Mouse (Mus musculus) forebrain, embryonic 16.5 days (tissue): Measurements from ENCODE around the gene Endou. TPM values are rescaled to one million over a fixed set of nuclear protein-coding genes. Genes with fewer than 3 reads are reported as not detected.

ENCODE experiments used
- ATAC-seq: fragments of 200-750 bp; cut with Nextera tagmentation; 2 replicates; pipeline ENCODE4 v1.8.0; 2017; ENCODE audit warnings: mild to moderate bottlenecking, moderate library complexity
- H3K27ac ChIP-seq: fragments of 300-500 bp; sonication (generic); 2 replicates; pipeline ENCODE4 v1.5.1; 2014; ENCODE audit warnings: low read length, control low read depth
- H3K27me3 ChIP-seq: fragments of 300-500 bp; sonication (generic); replicated peaks from 2 replicates; pipeline ENCODE4 v1.6.1; 2014; ENCODE audit warnings: low read length; ENCODE audit not compliant: control insufficient read depth, insufficient read depth
- H3K36me3 ChIP-seq: fragments of 300-500 bp; sonication (generic); 2 replicates; pipeline ENCODE4 v1.6.1; 2014; ENCODE audit not compliant: control insufficient read depth, insufficient read depth
- H3K4me1 ChIP-seq: fragments of 300-500 bp; sonication (generic); replicated peaks from 2 replicates; pipeline ENCODE4 v1.6.1; 2014; ENCODE audit warnings: low read length; ENCODE audit not compliant: control insufficient read depth, insufficient read depth
- H3K4me2 ChIP-seq: fragments of 300-500 bp; sonication (generic); 2 replicates; pipeline ENCODE4 v1.6.1; 2014; ENCODE audit warnings: mild to moderate bottlenecking, low read length, control low read depth
- H3K4me3 ChIP-seq: fragments of 300-500 bp; sonication (generic); replicated peaks from 2 replicates; pipeline ENCODE4 v1.5.1; 2014; ENCODE audit warnings: mild to moderate bottlenecking, low read length, control low read depth
- H3K9ac ChIP-seq: fragments of 300-500 bp; sonication (generic); replicated peaks from 2 replicates; pipeline ENCODE4 v1.6.1; 2014; ENCODE audit warnings: low read depth, low read length, control low read depth
- H3K9me3 ChIP-seq: fragments of 300-500 bp; sonication (generic); 2 replicates; pipeline ENCODE4 v1.6.1; 2016; ENCODE audit warnings: low read length; ENCODE audit not compliant: control insufficient read depth
- WGBS: fragments of 180-500 bp; shearing (Covaris S2); extraction: QIAGEN DNeasy Blood & Tissue Kit; methylation state at CpG from one replicate; pipeline ENCODE4 v1.1.7; 2014; 5-methylcytosine and 5-hydroxymethylcytosine counted together
- polyA plus RNA-seq: library from polyadenylated mRNA; unstranded; fragments of >200 nt; fragmentation: Nextera tagmentation; extraction: Ambion mirVana; gene quantifications from 2 replicates; pipeline ENCODE4 v1.2.1, GENCODE M21; 2015

Endou gene
- polyA plus RNA-seq, 1 experiment from 2014 or later = 0.18 TPM

- H3K4me2 ChIP-seq = no peak overlapping the region
- no peak for ATAC-seq
- WGBS = 87% methylated on average over 13 of the region's 13 CpGs
- no peak overlapping the region for H3K9ac ChIP-seq
- H3K27ac ChIP-seq = no peak overlapping the region
- H3K4me3 ChIP-seq = no peak overlapping the region
- no peaks in the 10 kb centered on the region for H3K36me3 ChIP-seq
- H3K9me3 ChIP-seq = no peaks in the 10 kb centered on the region
- no peaks in the 10 kb centered on the region for H3K27me3 ChIP-seq
- no peaks in the 10 kb centered on the region for H3K4me1 ChIP-seq
These were observed 4.8 kb downstream of the Endou start for GRCm38 (mm10) chr15:97726310-97726709.

GRCm38 (mm10) chr15:97725198-97725785 lies 5.8 kb downstream of the Endou start:
- Histone ChIP-seq H3K4me3 (no peak overlapping the region), H3K27me3 (no peaks in the 10 kb centered on the region), H3K27ac (no peak overlapping the region), H3K36me3 (no peaks in the 10 kb centered on the region), H3K9me3 (no peaks in the 10 kb centered on the region), H3K4me1 (no peaks in the 10 kb centered on the region), H3K4me2 (no peak overlapping the region), H3K9ac (no peak overlapping the region)
- ATAC-seq = no peak
- 81% methylated on average over 6 of the region's 6 CpGs for WGBS

- no peak for ATAC-seq
- WGBS = 86% methylated on average over 17 of the region's 17 CpGs
These were observed 6.6 kb downstream of the Endou start for GRCm38 (mm10) chr15:97724346-97725197.

GRCm38 (mm10) chr15:97723536-97724345 lies 7.4 kb downstream of the Endou start:
- H3K27me3 ChIP-seq = no peaks in the 10 kb centered on the region
- no peaks in the 10 kb centered on the region for H3K4me1 ChIP-seq
- no peaks in the 10 kb centered on the region for H3K9me3 ChIP-seq
- WGBS = 81% methylated on average over 6 of the region's 6 CpGs
- no peak overlapping the region for H3K9ac ChIP-seq
- H3K4me3 ChIP-seq = no peak overlapping the region
- no peak overlapping the region for H3K4me2 ChIP-seq
- no peak for ATAC-seq
- H3K36me3 ChIP-seq = no peaks in the 10 kb centered on the region
- no peak overlapping the region for H3K27ac ChIP-seq

More at GRCm38 (mm10) chr15:97724346-97725197, 6.6 kb downstream of the Endou start:
- no peak overlapping the region for H3K27ac ChIP-seq
- H3K4me1 ChIP-seq = no peaks in the 10 kb centered on the region
- H3K27me3 ChIP-seq = no peaks in the 10 kb centered on the region
- no peak overlapping the region for H3K4me3 ChIP-seq
- H3K4me2 ChIP-seq = no peak overlapping the region
- H3K9me3 ChIP-seq = no peaks in the 10 kb centered on the region
- no peak overlapping the region for H3K9ac ChIP-seq
- no peaks in the 10 kb centered on the region for H3K36me3 ChIP-seq

- ATAC-seq = no peak
- WGBS = 81% methylated on average over 15 of the region's 15 CpGs
- no peak overlapping the region for H3K4me2 ChIP-seq
These were observed 10.0 kb downstream of the Endou start for GRCm38 (mm10) chr15:97721008-97721701.

GRCm38 (mm10) chr15:97720026-97720675 lies 11.0 kb downstream of the Endou start:
- Histone ChIP-seq H3K9me3 (no peaks in the 10 kb centered on the region), H3K4me3 (no peak overlapping the region), H3K4me1 (no peaks in the 10 kb centered on the region), H3K27me3 (no peaks in the 10 kb centered on the region), H3K9ac (no peak overlapping the region), H3K27ac (no peak overlapping the region), H3K4me2 (no peak overlapping the region), H3K36me3 (no peaks in the 10 kb centered on the region)
- ATAC-seq = no peak
- 76% methylated on average over 12 of the region's 12 CpGs for WGBS

More at GRCm38 (mm10) chr15:97721008-97721701, 10.0 kb downstream of the Endou start:
- Histone ChIP-seq H3K27me3 (no peaks in the 10 kb centered on the region), H3K4me1 (no peaks in the 10 kb centered on the region), H3K9ac (no peak overlapping the region), H3K9me3 (no peaks in the 10 kb centered on the region), H3K27ac (no peak overlapping the region), H3K4me3 (no peak overlapping the region), H3K36me3 (no peaks in the 10 kb centered on the region)

- no peak overlapping the region for H3K9ac ChIP-seq
- no peaks in the 10 kb centered on the region for H3K27me3 ChIP-seq
- no peak overlapping the region for H3K4me2 ChIP-seq
- H3K4me1 ChIP-seq = no peaks in the 10 kb centered on the region
- H3K9me3 ChIP-seq = no peaks in the 10 kb centered on the region
- H3K27ac ChIP-seq = no peak overlapping the region
- no peaks in the 10 kb centered on the region for H3K36me3 ChIP-seq
- WGBS = 95% methylated on average over 12 of the region's 12 CpGs
- no peak overlapping the region for H3K4me3 ChIP-seq
- ATAC-seq = no peak
These were observed 11.6 kb downstream of the Endou start for GRCm38 (mm10) chr15:97719494-97719893.

- 87% methylated on average over 8 of the region's 8 CpGs for WGBS
- no peaks in the 10 kb centered on the region for H3K36me3 ChIP-seq
- no peak for ATAC-seq
These were observed 12.5 kb downstream of the Endou start for GRCm38 (mm10) chr15:97718535-97719155.

More at GRCm38 (mm10) chr15:97718535-97719155, 12.5 kb downstream of the Endou start:
- no peak overlapping the region for H3K4me2 ChIP-seq
- no peak overlapping the region for H3K27ac ChIP-seq
- no peaks in the 10 kb centered on the region for H3K4me1 ChIP-seq
- H3K4me3 ChIP-seq = no peak overlapping the region
- no peaks in the 10 kb centered on the region for H3K27me3 ChIP-seq
- no peak overlapping the region for H3K9ac ChIP-seq
- no peaks in the 10 kb centered on the region for H3K9me3 ChIP-seq
